Mouse (Mus musculus) liver, embryonic 14.5 days (tissue): ENCODE results near the gene Trappc2l. TPM values are rescaled to one million over a fixed set of nuclear protein-coding genes. Genes with fewer than 3 reads are reported as not detected.

Experiments
- ATAC-seq: fragments of 200-750 bp; cut with Nextera tagmentation; 2 replicates; pipeline ENCODE4 v1.8.0; 2017; ENCODE audit warnings: moderate number of reproducible peaks, mild to moderate bottlenecking, moderate library complexity; ENCODE audit not compliant: insufficient read depth
- DNase-seq, 3 experiments: peaks; one replicate each; pipeline ENCODE4 v3.0.0-alpha.2; 2012 to 2013; ENCODE audit warnings: low read depth in 3 of 3, low spot score in 3 of 3
- H3K27ac ChIP-seq: fragments of 300-500 bp; sonication (generic); 2 replicates; pipeline ENCODE4 v1.5.1; 2014; ENCODE audit warnings: moderate library complexity, mild to moderate bottlenecking, control low read depth, inconsistent platforms
- H3K27me3 ChIP-seq: fragments of 300-500 bp; sonication (generic); 2 replicates; pipeline ENCODE4 v1.6.1; 2014; ENCODE audit warnings: mild to moderate bottlenecking, low read length, moderate library complexity; ENCODE audit not compliant: control insufficient read depth, insufficient read depth
- H3K36me3 ChIP-seq: fragments of 300-500 bp; sonication (generic); replicated peaks from 2 replicates; pipeline ENCODE4 v1.6.1; 2014; ENCODE audit warnings: low read depth; ENCODE audit not compliant: control insufficient read depth, insufficient read depth
- H3K4me1 ChIP-seq, 2 experiments: fragments of 200-500 bp in 1 of 2; fragments of 300-500 bp in 1 of 2; sonication (generic) in 1 of 2; replicated peaks; 2 replicates each; pipeline ENCODE4 v1.6.1; 2012 to 2014; ENCODE audit warnings: antibody characterized with exemption in 1 of 2, inconsistent platforms in 1 of 2, low read length in 1 of 2; ENCODE audit not compliant: control insufficient read depth in 2 of 2, insufficient read depth in 2 of 2
- H3K4me2 ChIP-seq: fragments of 300-500 bp; sonication (generic); 2 replicates; pipeline ENCODE4 v1.6.1; 2014; ENCODE audit warnings: low read depth, mild to moderate bottlenecking, control low read depth, moderate library complexity
- H3K4me3 ChIP-seq, 2 experiments: fragments of 200-500 bp in 1 of 2; fragments of 300-500 bp in 1 of 2; sonication (generic) in 1 of 2; 2 replicates each; pipeline ENCODE4 v1.5.1; 2012 to 2014; ENCODE audit warnings: low read depth in 2 of 2, low read length in 2 of 2, mild to moderate bottlenecking in 2 of 2, control low read depth in 1 of 2, inconsistent platforms in 1 of 2, moderate library complexity in 1 of 2; ENCODE audit not compliant: insufficient read depth in 1 of 2
- H3K9ac ChIP-seq: fragments of 300-500 bp; sonication (generic); replicated peaks from 2 replicates; pipeline ENCODE4 v1.6.1; 2014; ENCODE audit warnings: mild to moderate bottlenecking, control low read depth, moderate library complexity
- H3K9me3 ChIP-seq: fragments of 300-500 bp; sonication (generic); 2 replicates; pipeline ENCODE4 v1.6.1; 2016; ENCODE audit warnings: low read length, mixed read lengths; ENCODE audit not compliant: control insufficient read depth
- CTCF ChIP-seq: IDR thresholded peaks from 2 replicates; pipeline ENCODE4 v1.5.1; 2016; ENCODE audit warnings: antibody characterized with exemption, low read depth, control low read depth
- EP300 ChIP-seq: IDR thresholded peaks from 2 replicates; pipeline ENCODE4 v1.6.1; 2016; ENCODE audit warnings: antibody characterized with exemption, low read depth
- WGBS: fragments of 180-500 bp; shearing (Covaris S2); extraction: QIAGEN DNeasy Blood & Tissue Kit; methylation state at CpG from one replicate; pipeline ENCODE4 v1.1.7; 2014; ENCODE audit not compliant: insufficient replicate concordance; 5-methylcytosine and 5-hydroxymethylcytosine counted together
- polyA plus RNA-seq, 2 experiments: library from polyadenylated mRNA; depleted of rRNA in 1 of 2; stranded (reverse) in 1 of 2; unstranded in 1 of 2; fragments of >200 nt; fragmentation: Nextera tagmentation in 1 of 2; extraction: Ambion mirVana in 1 of 2; gene quantifications; 2 replicates each; pipeline versions ENCODE4 v1.2.1 to v1.2.3; 2012 to 2014

Gene Trappc2l
- polyA plus RNA-seq, 2 experiments = 27.9 to 35.4 TPM

GRCm38 (mm10) chr8:122642071-122642470 is 30.6 kb downstream of the Trappc2l start:
- no peak for DNase-seq
- Histone ChIP-seq H3K9ac (no peak overlapping the region), H3K4me2 (no peak overlapping the region), H3K4me1 (peaks cover 0 to under 1% of the 10 kb centered on the region in 2 experiments; a peak in 1 of 4 replicates), H3K9me3 (no peaks in the 10 kb centered on the region), H3K27me3 (no peaks in the 10 kb centered on the region), H3K36me3 (peaks cover 7% of the 10 kb centered on the region), H3K27ac (no peak overlapping the region), H3K4me3 (no peak overlapping the region)
- no peak for TF ChIP-seq CTCF
- ATAC-seq = no peak
- WGBS = 70% methylated on average over 9 of the region's 9 CpGs

GRCm38 (mm10) chr8:122644175-122644954 is 32.9 kb downstream of the Trappc2l start:
- Histone ChIP-seq H3K4me2 (no peak overlapping the region), H3K4me1 (no peaks in the 10 kb centered on the region), H3K27me3 (no peaks in the 10 kb centered on the region), H3K9ac (no peak overlapping the region), H3K9me3 (no peaks in the 10 kb centered on the region), H3K4me3 (no peak overlapping the region), H3K36me3 (no peaks in the 10 kb centered on the region; the same call in none of the 2 replicates), H3K27ac (no peak overlapping the region)
- 68% methylated on average over 6 of the region's 6 CpGs for WGBS
- DNase-seq = no peak
- no peak for ATAC-seq
- no peak for TF ChIP-seq CTCF
- TF ChIP-seq EP300 = no peak

GRCm38 (mm10) chr8:122646337-122646736 is 34.9 kb downstream of the Trappc2l start:
- no peaks in the 10 kb centered on the region for H3K9me3 ChIP-seq
- no peaks in the 10 kb centered on the region for H3K4me1 ChIP-seq
- no peak for TF ChIP-seq EP300
- no peak for TF ChIP-seq CTCF
- H3K9ac ChIP-seq = no peak overlapping the region
- H3K36me3 ChIP-seq = no peaks in the 10 kb centered on the region; the same call in none of the 2 replicates
- H3K27me3 ChIP-seq = no peaks in the 10 kb centered on the region
- no peak for ATAC-seq
- 83% methylated on average over 16 of the region's 16 CpGs for WGBS
- H3K27ac ChIP-seq = no peak overlapping the region
- H3K4me3 ChIP-seq = no peak overlapping the region
- no peak for DNase-seq
- no peak overlapping the region for H3K4me2 ChIP-seq

- ATAC-seq (no peak), DNase-seq (no peak)
- Histone ChIP-seq H3K4me2 (no peak overlapping the region), H3K4me1 (no peaks in the 10 kb centered on the region), H3K4me3 (no peak overlapping the region), H3K9me3 (no peaks in the 10 kb centered on the region), H3K36me3 (no peaks in the 10 kb centered on the region; the same call in none of the 2 replicates), H3K9ac (no peak overlapping the region), H3K27me3 (no peaks in the 10 kb centered on the region), H3K27ac (no peak overlapping the region)
- WGBS = 81% methylated on average over 15 of the region's 15 CpGs
- TF ChIP-seq CTCF = no peak
- TF ChIP-seq EP300 = no peak
Measured at GRCm38 (mm10) chr8:122648192-122648970, 36.9 kb downstream of the Trappc2l start.

- Histone ChIP-seq H3K27ac (no peak overlapping the region), H3K36me3 (no peaks in the 10 kb centered on the region; the same call in none of the 2 replicates), H3K9me3 (no peaks in the 10 kb centered on the region), H3K4me3 (no peak overlapping the region), H3K9ac (no peak overlapping the region), H3K4me1 (no peaks in the 10 kb centered on the region), H3K4me2 (no peak overlapping the region), H3K27me3 (no peaks in the 10 kb centered on the region)
- TF ChIP-seq EP300 (no peak), CTCF (no peak)
- ATAC-seq (no peak), DNase-seq (no peak)
- WGBS = 71% methylated on average over 16 of the region's 16 CpGs
Measured at GRCm38 (mm10) chr8:122651326-122651921, 40.0 kb downstream of the Trappc2l start.
